ENCODE assay signal across 27 mouse cellular contexts in genomic region chr11:22763055-22763454, GRCm38 (mm10).
DNase-seq lines count a peak whose midpoint lies in the region; ATAC-seq and TF ChIP-seq lines count a peak whose summit lies in the region.
"Had no signal": no experiment of that assay in that cellular context is flagged by ENCODE, and none has a peak within 500 bp of the region (broad histone marks: within the 10 kb centered on the region; RNA-seq: fewer than 3 reads in every experiment).

No protein-coding gene starts in this region.

- no peak overlapping the region for H3K4me3 ChIP-seq in embryonic facial prominence, embryonic 14.5 days (ENCODE audit: low read depth, low read length)
- H3K4me3 ChIP-seq in embryonic facial prominence, embryonic 10.5 days: no peak overlapping the region
- no peak overlapping the region for H3K4me3 ChIP-seq in heart, embryonic 16.5 days (ENCODE audit: low read length)
- H3K4me3 ChIP-seq in heart, embryonic 12.5 days: no peak overlapping the region
- H3K4me3 ChIP-seq in liver, postnatal 0 days (ENCODE audit: low read depth, low read length): no peak overlapping the region
- H3K4me3 ChIP-seq in liver, embryonic 12.5 days: no peak overlapping the region
- H3K4me3 ChIP-seq: heart, embryonic 13.5 days; layer of hippocampus, adult 2 months; limb, embryonic 13.5 days; liver, embryonic 13.5 days; lung, embryonic 15.5 days; midbrain, embryonic 15.5 days; neural tube, embryonic 13.5 days had no signal

- H3K4me2 ChIP-seq in embryonic facial prominence, embryonic 14.5 days (ENCODE audit: low read depth, low read length): no peak overlapping the region
- H3K4me2 ChIP-seq in heart, embryonic 16.5 days (ENCODE audit: low read depth, low read length): no peak overlapping the region
- no peak overlapping the region for H3K4me2 ChIP-seq in heart, embryonic 12.5 days
- no peak overlapping the region for H3K4me2 ChIP-seq in liver, postnatal 0 days (ENCODE audit: low read depth, low read length)
- H3K4me2 ChIP-seq in liver, embryonic 12.5 days: no peak overlapping the region
- H3K4me2 ChIP-seq: heart, embryonic 13.5 days; limb, embryonic 13.5 days; liver, embryonic 13.5 days; lung, embryonic 15.5 days; midbrain, embryonic 15.5 days; neural tube, embryonic 13.5 days had no signal

- no peak for TF ChIP-seq CTCF in liver, postnatal 0 days (IDR thresholded peaks at IDR 0.05; ENCODE audit: low read depth)

- no peaks in the 10 kb centered on the region for H3K9me3 ChIP-seq in embryonic facial prominence, embryonic 14.5 days (ENCODE audit: control insufficient read depth, low read length)
- H3K9me3 ChIP-seq in embryonic facial prominence, embryonic 10.5 days: no peaks in the 10 kb centered on the region
- H3K9me3 ChIP-seq in heart, embryonic 16.5 days (replicated peaks; ENCODE audit: control insufficient read depth, low read length): no peaks in the 10 kb centered on the region
- no peaks in the 10 kb centered on the region for H3K9me3 ChIP-seq in heart, embryonic 12.5 days (replicated peaks)
- H3K9me3 ChIP-seq in liver, postnatal 0 days (ENCODE audit: low read length): no peaks in the 10 kb centered on the region
- H3K9me3 ChIP-seq in liver, embryonic 12.5 days (replicated peaks): no peaks in the 10 kb centered on the region
- H3K9me3 ChIP-seq: heart, embryonic 13.5 days; limb, embryonic 13.5 days; liver, embryonic 13.5 days; lung, embryonic 15.5 days; midbrain, embryonic 15.5 days; neural tube, embryonic 13.5 days had no signal

- peak; percentile 40 for DNase-seq in embryonic facial prominence, embryonic 14.5 days (ENCODE audit: low spot score)
- no peak for DNase-seq in embryonic facial prominence, embryonic 10.5 days (ENCODE audit: low spot score)
- DNase-seq in liver, postnatal 0 days: no peak
- peak; percentile 32 for DNase-seq in embryo, embryonic 9.5 days (ENCODE audit: extremely low spot score)
- no peak for DNase-seq in natural killer cell, adult 2 months (ENCODE audit: low spot score in 2 of 2)
- DNase-seq: adrenal gland, postnatal 36 days; cerebellum, adult 11 months; cerebellum, adult 9-11 months; gastrocnemius, postnatal 14 days; kidney, postnatal 25 days; layer of hippocampus, postnatal 36 days; liver, embryonic 13.5 days; lung, postnatal 4 days; retina, postnatal 1 day; right cerebral cortex, postnatal 25 days; spleen, adult 18-20 months had no signal

- H3K36me3 ChIP-seq in embryonic facial prominence, embryonic 14.5 days (ENCODE audit: control insufficient read depth, insufficient read depth, low read length): no peaks in the 10 kb centered on the region
- H3K36me3 ChIP-seq in embryonic facial prominence, embryonic 10.5 days (replicated peaks): no peaks in the 10 kb centered on the region
- H3K36me3 ChIP-seq in heart, embryonic 16.5 days (ENCODE audit: control insufficient read depth, insufficient read depth): no peaks in the 10 kb centered on the region
- no peaks in the 10 kb centered on the region for H3K36me3 ChIP-seq in heart, embryonic 12.5 days
- H3K36me3 ChIP-seq in liver, postnatal 0 days (replicated peaks; ENCODE audit: insufficient read depth, low read length): no peaks in the 10 kb centered on the region
- no peaks in the 10 kb centered on the region for H3K36me3 ChIP-seq in liver, embryonic 12.5 days
- H3K36me3 ChIP-seq: heart, embryonic 13.5 days; limb, embryonic 13.5 days; liver, embryonic 13.5 days; lung, embryonic 15.5 days; midbrain, embryonic 15.5 days; neural tube, embryonic 13.5 days had no signal

- no peaks in the 10 kb centered on the region for H3K27me3 ChIP-seq in embryonic facial prominence, embryonic 14.5 days (replicated peaks; ENCODE audit: control insufficient read depth, insufficient read depth, low read length)
- H3K27me3 ChIP-seq in embryonic facial prominence, embryonic 10.5 days (replicated peaks; ENCODE audit: low read depth, poor library complexity, severe bottlenecking): no peaks in the 10 kb centered on the region
- no peaks in the 10 kb centered on the region for H3K27me3 ChIP-seq in heart, embryonic 16.5 days (ENCODE audit: control insufficient read depth, insufficient read depth, low read length)
- H3K27me3 ChIP-seq in heart, embryonic 12.5 days (replicated peaks): no peaks in the 10 kb centered on the region
- H3K27me3 ChIP-seq in liver, postnatal 0 days (ENCODE audit: insufficient read depth, low read length): no peaks in the 10 kb centered on the region
- no peaks in the 10 kb centered on the region for H3K27me3 ChIP-seq in liver, embryonic 12.5 days (replicated peaks)
- H3K27me3 ChIP-seq: heart, embryonic 13.5 days; limb, embryonic 13.5 days; liver, embryonic 13.5 days; lung, embryonic 15.5 days; midbrain, embryonic 15.5 days; neural tube, embryonic 13.5 days had no signal

- WGBS in embryonic facial prominence, embryonic 14.5 days: 38% methylated on average over 1 of the region's 1 CpGs
- WGBS in embryonic facial prominence, embryonic 10.5 days: 47% methylated on average over 1 of the region's 1 CpGs
- WGBS in heart, embryonic 16.5 days: 67% methylated on average over 1 of the region's 1 CpGs
- WGBS in heart, embryonic 12.5 days: 74% methylated on average over 1 of the region's 1 CpGs
- WGBS in liver, postnatal 0 days (ENCODE audit: insufficient replicate concordance): 50% methylated on average over 1 of the region's 1 CpGs
- WGBS in liver, embryonic 12.5 days (ENCODE audit: insufficient replicate concordance): 56% methylated on average over 1 of the region's 1 CpGs

- H3K27ac ChIP-seq in embryonic facial prominence, embryonic 14.5 days (replicated peaks; ENCODE audit: low read depth, low read length): no peak overlapping the region
- H3K27ac ChIP-seq in embryonic facial prominence, embryonic 10.5 days (replicated peaks): no peak overlapping the region
- peak overlapping the region; percentile 15 for H3K27ac ChIP-seq in heart, embryonic 16.5 days (ENCODE audit: low read length)
- no peak overlapping the region for H3K27ac ChIP-seq in heart, embryonic 12.5 days (ENCODE audit: poor library complexity, severe bottlenecking)
- peak overlapping the region; percentile 30; the same call in 1 of the 2 replicates for H3K27ac ChIP-seq in liver, postnatal 0 days (ENCODE audit: low read depth)
- H3K27ac ChIP-seq in liver, embryonic 12.5 days: no peak overlapping the region
- H3K27ac ChIP-seq: heart, embryonic 13.5 days; limb, embryonic 13.5 days; liver, embryonic 13.5 days; lung, embryonic 15.5 days; midbrain, embryonic 15.5 days; neural tube, embryonic 13.5 days had no signal

- TF ChIP-seq EP300 in liver, postnatal 0 days (IDR thresholded peaks at IDR 0.05; ENCODE audit: low read depth): no peak

- H3K9ac ChIP-seq in embryonic facial prominence, embryonic 14.5 days (ENCODE audit: low read depth, low read length): no peak overlapping the region
- no peak overlapping the region for H3K9ac ChIP-seq in heart, embryonic 16.5 days (ENCODE audit: low read length)
- no peak overlapping the region for H3K9ac ChIP-seq in heart, embryonic 12.5 days
- no peak overlapping the region for H3K9ac ChIP-seq in liver, postnatal 0 days (replicated peaks)
- H3K9ac ChIP-seq in liver, embryonic 12.5 days: no peak overlapping the region
- H3K9ac ChIP-seq: forebrain, postnatal 0 days; heart, embryonic 13.5 days; limb, embryonic 13.5 days; liver, embryonic 13.5 days; lung, embryonic 15.5 days; midbrain, embryonic 15.5 days; neural tube, embryonic 13.5 days had no signal

- H3K4me1 ChIP-seq in embryonic facial prominence, embryonic 14.5 days (ENCODE audit: control insufficient read depth, insufficient read depth, low read length): no peaks in the 10 kb centered on the region
- H3K4me1 ChIP-seq in embryonic facial prominence, embryonic 10.5 days: 0 out of 2 replicates have a peak, but pooled peaks cover 3% of the 10 kb centered on the region
- H3K4me1 ChIP-seq in heart, embryonic 16.5 days (ENCODE audit: control insufficient read depth, insufficient read depth, low read length): no peaks in the 10 kb centered on the region
- no peaks in the 10 kb centered on the region for H3K4me1 ChIP-seq in heart, embryonic 12.5 days (replicated peaks)
- peaks cover 9% of the 10 kb centered on the region; the same call in 1 of the 2 replicates for H3K4me1 ChIP-seq in liver, postnatal 0 days (ENCODE audit: insufficient read depth)
- H3K4me1 ChIP-seq in liver, embryonic 12.5 days: peaks cover 8% of the 10 kb centered on the region
- H3K4me1 ChIP-seq: heart, embryonic 13.5 days; limb, embryonic 13.5 days; lung, embryonic 15.5 days; midbrain, embryonic 15.5 days had no signal

- ATAC-seq in embryonic facial prominence, embryonic 14.5 days (ENCODE audit: low read depth): no peak
- ATAC-seq in heart, embryonic 16.5 days (replicated peaks; ENCODE audit: extremely low read depth, insufficient read depth, low FRiP score): no peak
- ATAC-seq in heart, embryonic 12.5 days (ENCODE audit: insufficient number of reproducible peaks, low FRiP score): no peak
- ATAC-seq in liver, postnatal 0 days: no peak
- no peak for ATAC-seq in liver, embryonic 12.5 days
- ATAC-seq: forebrain, postnatal 0 days; intestine, postnatal 0 days; midbrain, embryonic 15.5 days had no signal

Comparison
In these comparisons a context has a peak if more than half of its experiments do, and no peak if none do; other contexts are left out.
1. DNase-seq: peak in embryonic facial prominence, embryonic 14.5 days (single experiment) and embryo, embryonic 9.5 days (single experiment); none in embryonic facial prominence, embryonic 10.5 days (single experiment), liver, postnatal 0 days (single experiment) and natural killer cell, adult 2 months (0 of 2).
2. H3K27ac ChIP-seq: peak in heart, embryonic 16.5 days (single experiment) and liver, postnatal 0 days (single experiment); none in embryonic facial prominence, embryonic 14.5 days (single experiment), embryonic facial prominence, embryonic 10.5 days (single experiment), heart, embryonic 12.5 days (single experiment) and liver, embryonic 12.5 days (single experiment).